Mouse (Mus musculus): ENCODE results near the gene Chaf1a. TPM values are rescaled to one million over a fixed set of nuclear protein-coding genes. Genes with fewer than 3 reads are reported as not detected.

The Chaf1a gene
- polyA plus RNA-seq, 1 experiment from 2014 or later, result 26.8 TPM

DNA sequence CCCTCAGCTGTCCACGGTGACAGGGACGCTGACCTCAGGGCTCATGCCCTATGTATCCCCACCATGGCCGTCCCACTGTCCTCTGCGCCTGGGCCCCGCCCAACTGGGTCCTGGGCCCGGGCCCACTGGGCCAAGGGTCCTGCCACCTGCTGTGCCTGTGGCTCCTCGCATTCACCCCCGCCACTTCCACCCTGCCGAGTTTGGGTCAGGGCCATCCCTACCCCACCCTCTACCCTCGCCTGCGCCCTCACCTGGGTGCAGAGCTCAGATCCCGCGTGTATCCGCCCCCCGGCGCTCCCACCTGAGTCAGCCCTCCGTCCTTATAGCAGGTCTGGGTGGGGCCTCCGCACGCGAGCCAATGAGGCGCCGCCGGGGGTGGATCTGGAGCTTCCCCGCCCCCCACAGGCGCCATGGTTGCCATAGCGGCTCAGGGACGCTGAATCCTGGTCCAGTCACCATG lies 77.0 kb downstream of the Chaf1a start, which contains the start of gene Plin5:
Gene Plin5, minus strand, starts transcription at position 346 of the 460 bp plus-strand sequence.
- Histone ChIP-seq H3K4me2 (replicated peaks) (peak within 1 kb of the TSS; percentile 55), H3K9ac (peak within 1 kb of the TSS; percentile 41; the same call in 1 of the 2 replicates), H3K4me3 (peak within 1 kb of the TSS; percentile 25), H3K9me3 (replicated peaks) (peaks cover 4% of the 10 kb centered on the region), H3K27me3 (peaks cover 61% of the 10 kb centered on the region), H3K36me3 (no peaks in the 10 kb centered on the region), H3K27ac (no peak within 1 kb of the TSS), H3K4me1 (peaks cover 24% of the 10 kb centered on the region)
- WGBS, result under 1% methylated on average over 27 of the region's 27 CpGs
- ATAC-seq (ENCODE audit: low FRiP score), result 0 out of 2 replicates have a peak, but pooled peaks have one; percentile 26

DNA sequence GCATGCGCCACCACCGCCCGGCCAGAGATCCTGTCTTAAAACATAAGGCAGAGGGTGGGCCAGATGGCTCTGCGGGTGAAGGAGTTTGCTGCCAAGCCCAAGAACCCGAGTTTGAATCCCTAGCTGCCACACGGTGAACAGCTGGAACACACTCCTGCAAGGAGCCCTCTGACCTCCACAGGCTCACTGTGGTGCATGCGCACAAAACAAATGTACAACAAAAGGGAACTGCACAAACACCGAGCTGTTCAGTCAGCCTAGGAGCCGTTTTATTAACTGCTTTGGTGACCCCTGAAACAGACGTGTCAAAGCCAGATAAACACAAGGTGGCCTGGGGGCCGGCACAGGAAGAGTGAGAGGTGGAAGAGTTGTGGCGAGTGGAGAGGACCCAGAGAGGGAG lies 79.2 kb downstream of the Chaf1a start:
- H3K4me3 ChIP-seq, result no peak overlapping the region
- WGBS, result 48% methylated on average over 12 of the region's 12 CpGs
- no peak for ATAC-seq (ENCODE audit: low FRiP score)
- H3K27me3 ChIP-seq, result peaks cover 82% of the 10 kb centered on the region
- no peak overlapping the region for H3K9ac ChIP-seq
- H3K4me1 ChIP-seq, result peaks cover 24% of the 10 kb centered on the region
- H3K27ac ChIP-seq, result no peak overlapping the region
- H3K4me2 ChIP-seq (replicated peaks), result no peak overlapping the region
- peaks cover 13% of the 10 kb centered on the region for H3K36me3 ChIP-seq
- peaks cover 20% of the 10 kb centered on the region for H3K9me3 ChIP-seq (replicated peaks)

DNA sequence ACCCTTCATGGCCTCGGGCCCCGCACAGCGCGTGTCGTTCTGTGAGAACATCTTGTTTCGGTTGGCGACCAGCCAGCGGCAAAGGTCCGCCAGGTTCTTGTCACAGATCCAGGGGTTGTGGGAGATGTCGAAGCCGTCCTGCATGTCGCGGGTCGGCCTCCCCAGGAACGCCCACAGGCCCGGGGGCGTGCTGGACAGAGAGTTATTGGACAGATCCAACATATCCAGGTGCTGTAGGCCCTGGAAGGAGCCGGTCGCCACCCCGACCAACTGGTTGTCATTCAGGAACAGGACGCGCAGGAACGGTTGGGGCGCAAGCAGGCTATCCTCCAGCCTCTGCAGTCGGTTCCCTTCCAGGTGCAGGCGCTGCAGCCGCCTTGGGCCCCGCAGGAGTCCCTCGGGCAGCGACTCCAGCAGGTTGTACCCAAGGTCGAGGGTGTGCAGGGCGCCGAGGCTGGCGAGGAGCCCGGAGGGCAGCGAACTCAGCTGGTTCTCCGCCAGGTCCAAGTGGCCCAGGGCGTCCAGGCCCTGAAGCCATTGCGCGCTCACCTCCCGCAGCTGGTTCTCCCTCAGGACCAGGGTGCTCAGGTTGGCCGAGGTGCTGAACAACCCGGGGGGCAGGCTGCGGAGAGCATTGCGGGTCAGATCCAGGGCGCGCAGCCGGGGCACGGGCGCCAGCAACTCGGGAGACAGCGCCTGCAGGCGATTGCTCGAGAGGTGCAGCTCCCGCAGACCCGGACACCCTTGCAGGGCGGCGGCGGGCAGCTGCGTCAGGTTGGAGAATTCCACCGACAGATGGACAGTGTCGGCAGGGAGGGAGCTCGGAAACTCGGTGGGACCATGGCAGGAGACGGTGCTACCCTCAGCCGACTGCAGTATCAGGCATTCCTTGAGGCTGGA lies 80.0 kb downstream of the Chaf1a start:
- no peak overlapping the region for H3K27ac ChIP-seq
- no peak overlapping the region for H3K9ac ChIP-seq
- peaks cover 26% of the 10 kb centered on the region for H3K4me1 ChIP-seq
- H3K27me3 ChIP-seq, result peaks cover 89% of the 10 kb centered on the region
- peaks cover 20% of the 10 kb centered on the region for H3K9me3 ChIP-seq (replicated peaks)
- H3K36me3 ChIP-seq, result peaks cover 13% of the 10 kb centered on the region
- no peak for ATAC-seq (ENCODE audit: low FRiP score)
- whole genome bisulfite sequencing, result 9% methylated on average over 66 of the region's 66 CpGs
- H3K4me3 ChIP-seq, result peak overlapping the region; percentile 18
- H3K4me2 ChIP-seq (replicated peaks), result peak overlapping the region; percentile 18; the same call in 1 of the 2 replicates

DNA sequence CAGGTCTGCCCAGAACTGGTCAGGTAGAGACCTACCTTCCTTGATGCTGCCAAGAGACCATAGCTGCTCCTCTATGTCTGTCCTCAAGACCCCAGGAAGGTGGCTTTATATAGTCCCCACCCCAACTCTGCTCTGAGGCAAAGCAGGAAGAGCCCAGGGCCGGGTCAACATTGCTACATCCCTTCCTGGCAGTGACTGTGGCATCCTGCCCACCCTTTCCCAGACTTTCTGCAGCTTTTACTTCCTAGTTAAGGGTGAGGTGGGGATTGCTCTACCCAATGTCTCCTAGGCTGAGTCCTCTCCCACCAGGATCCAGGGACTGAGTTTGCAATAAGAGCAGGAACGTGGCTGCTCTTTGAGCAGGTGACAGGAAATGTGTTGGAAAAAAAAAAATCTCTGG lies 81.6 kb downstream of the Chaf1a start, which contains the start of gene Lrg1:
Gene Lrg1, minus strand, starts transcription at position 176 of the 400 bp plus-strand sequence.
- no peak within 1 kb of the TSS for H3K27ac ChIP-seq
- no peak within 1 kb of the TSS for H3K4me3 ChIP-seq
- WGBS, result 57% methylated on average over 2 of the region's 2 CpGs
- H3K4me2 ChIP-seq (replicated peaks), result no peak within 1 kb of the TSS
- H3K9ac ChIP-seq, result no peak within 1 kb of the TSS
- peaks cover 93% of the 10 kb centered on the region for H3K27me3 ChIP-seq
- peaks cover 20% of the 10 kb centered on the region for H3K9me3 ChIP-seq (replicated peaks)
- H3K4me1 ChIP-seq, result peaks cover 26% of the 10 kb centered on the region
- peaks cover 23% of the 10 kb centered on the region for H3K36me3 ChIP-seq
- ATAC-seq (ENCODE audit: low FRiP score), result no peak

Other genes with a start within 250 kb of the Chaf1a start
- 11.0 and 11.4 TPM in 2 replicates for gene Zfp119a, start 161.5 kb upstream of the Chaf1a start, polyA plus RNA-seq (2016; fragmentation: Nextera tagmentation; extraction: Ambion mirVana)
- gene Zfp959, start 148.3 kb upstream of the Chaf1a start, polyA plus RNA-seq (2016; fragmentation: Nextera tagmentation; extraction: Ambion mirVana), result 13.0 and 15.1 TPM in 2 replicates
- gene Zfp119b, start 90.9 kb upstream of the Chaf1a start, polyA plus RNA-seq (2016; fragmentation: Nextera tagmentation; extraction: Ambion mirVana), result 6.2 and 6.3 TPM in 2 replicates
- 2.6 and 4.4 TPM in 2 replicates for gene Ebi3, start 87.8 kb upstream of the Chaf1a start, polyA plus RNA-seq (2016; fragmentation: Nextera tagmentation; extraction: Ambion mirVana)
- 24.1 and 26.7 TPM in 2 replicates for gene Yju2, start 81.3 kb upstream of the Chaf1a start, polyA plus RNA-seq (2016; fragmentation: Nextera tagmentation; extraction: Ambion mirVana)
- 133 and 135 TPM in 2 replicates for gene Shd, start 70.0 kb upstream of the Chaf1a start, polyA plus RNA-seq (2016; fragmentation: Nextera tagmentation; extraction: Ambion mirVana)
- 96.4 and 103 TPM in 2 replicates for gene Fsd1, start 53.9 kb upstream of the Chaf1a start, polyA plus RNA-seq (2016; fragmentation: Nextera tagmentation; extraction: Ambion mirVana)
- 6.5 and 6.6 TPM in 2 replicates for gene Stap2, start 34.9 kb upstream of the Chaf1a start, polyA plus RNA-seq (2016; fragmentation: Nextera tagmentation; extraction: Ambion mirVana)
- gene Mpnd, start 34.7 kb upstream of the Chaf1a start, polyA plus RNA-seq (2016; fragmentation: Nextera tagmentation; extraction: Ambion mirVana), result 196 and 209 TPM in 2 replicates
- 141 and 144 TPM in 2 replicates for gene Sh3gl1, start 3.8 kb upstream of the Chaf1a start, polyA plus RNA-seq (2016; fragmentation: Nextera tagmentation; extraction: Ambion mirVana)
- 62.4 and 64.5 TPM in 2 replicates for gene Ubxn6, start 34.6 kb downstream of the Chaf1a start, polyA plus RNA-seq (2016; fragmentation: Nextera tagmentation; extraction: Ambion mirVana)
- gene Hdgfl2, start 39.2 kb downstream of the Chaf1a start, polyA plus RNA-seq (2016; fragmentation: Nextera tagmentation; extraction: Ambion mirVana), result 167 and 177 TPM in 2 replicates
- gene Plin4, start 69.4 kb downstream of the Chaf1a start, polyA plus RNA-seq (2016; fragmentation: Nextera tagmentation; extraction: Ambion mirVana), result 0.06 and 0.09 TPM in 2 replicates
- gene Plin5, start 77.2 kb downstream of the Chaf1a start, polyA plus RNA-seq (2016; fragmentation: Nextera tagmentation; extraction: Ambion mirVana), result 0.42 and 0.62 TPM in 2 replicates
- 0.25 and 0.27 TPM in 2 replicates for gene Lrg1, start 81.6 kb downstream of the Chaf1a start, polyA plus RNA-seq (2016; fragmentation: Nextera tagmentation; extraction: Ambion mirVana)
- 9.6 and 11.2 TPM in 2 replicates for gene Sema6b, start 99.9 kb downstream of the Chaf1a start, polyA plus RNA-seq (2016; fragmentation: Nextera tagmentation; extraction: Ambion mirVana)
- 8.4 and 8.9 TPM in 2 replicates for gene Tnfaip8l1, start 122.0 kb downstream of the Chaf1a start, polyA plus RNA-seq (2016; fragmentation: Nextera tagmentation; extraction: Ambion mirVana)
- gene Mydgf, start 143.5 kb downstream of the Chaf1a start, polyA plus RNA-seq (2016; fragmentation: Nextera tagmentation; extraction: Ambion mirVana), result 59.2 and 63.0 TPM in 2 replicates
- gene Dpp9, start 178.5 kb downstream of the Chaf1a start, polyA plus RNA-seq (2016; fragmentation: Nextera tagmentation; extraction: Ambion mirVana), result 38.7 and 39.2 TPM in 2 replicates
- 19.5 and 19.8 TPM in 2 replicates for gene Fem1a, start 216.4 kb downstream of the Chaf1a start, polyA plus RNA-seq (2016; fragmentation: Nextera tagmentation; extraction: Ambion mirVana)
- gene Ticam1, start 236.3 kb downstream of the Chaf1a start, polyA plus RNA-seq (2016; fragmentation: Nextera tagmentation; extraction: Ambion mirVana), result 2.3 and 2.5 TPM in 2 replicates

Data from hindbrain, embryonic 12.5 days (tissue).